Mouse (Mus musculus): ENCODE measurements around the gene Alpk1. TPM values are rescaled to one million over a fixed set of nuclear protein-coding genes. Genes with fewer than 3 reads are reported as not detected.

Gene Alpk1
- total RNA-seq, 2 experiments from 2014 or later, result 2.0 to 3.1 TPM

- DNase-seq, result no peak
Measured at GRCm38 (mm10) chr3:127694802-127695771, 85.2 kb downstream of the Alpk1 start.

- DNase-seq, result no peak
Measured at GRCm38 (mm10) chr3:127691230-127691629, 89.1 kb downstream of the Alpk1 start.

GRCm38 (mm10) chr3:127679703-127680102 is 100.6 kb downstream of the Alpk1 start:
- DNase-seq, result no peak

GRCm38 (mm10) chr3:127661646-127662531 is 118.4 kb downstream of the Alpk1 start:
- DNase-seq, result no peak

GRCm38 (mm10) chr3:127660712-127661111 is 119.6 kb downstream of the Alpk1 start:
- no peak for DNase-seq

GRCm38 (mm10) chr3:127651742-127652653 is 128.3 kb downstream of the Alpk1 start:
- DNase-seq, result no peak

- no peak for DNase-seq
Measured at GRCm38 (mm10) chr3:127646156-127646825, 134.0 kb downstream of the Alpk1 start.

GRCm38 (mm10) chr3:127642211-127642610 is 138.1 kb downstream of the Alpk1 start:
- no peak for DNase-seq

- no peak for DNase-seq
Measured at GRCm38 (mm10) chr3:127640762-127641700, 139.3 kb downstream of the Alpk1 start.

GRCm38 (mm10) chr3:127639875-127640761 is 140.2 kb downstream of the Alpk1 start:
- peak; percentile 57 for DNase-seq

GRCm38 (mm10) chr3:127634984-127635349 is 145.4 kb downstream of the Alpk1 start:
- DNase-seq, result no peak

GRCm38 (mm10) chr3:127634101-127634983 is 146.0 kb downstream of the Alpk1 start:
- peak; percentile 82 for DNase-seq

GRCm38 (mm10) chr3:127633080-127634032 is 147.0 kb downstream of the Alpk1 start, which contains the start of gene Neurog2:
Gene Neurog2 (plus strand): TSS chr3:127633135.
- peak; percentile 26 for DNase-seq

- no peak for DNase-seq
Measured at GRCm38 (mm10) chr3:127632531-127632930, 147.8 kb downstream of the Alpk1 start.

- DNase-seq, result no peak
Measured at GRCm38 (mm10) chr3:127631582-127631981, 148.7 kb downstream of the Alpk1 start.

- no peak for DNase-seq
Measured at GRCm38 (mm10) chr3:127630735-127631372, 149.5 kb downstream of the Alpk1 start.
